Mouse (Mus musculus) monocyte, adult 5-6 weeks (primary cell): ENCODE data around the gene Mthfd1l. TPM values are rescaled to one million over a fixed set of nuclear protein-coding genes. Genes with fewer than 3 reads are reported as not detected.

Experiments
- total RNA-seq: library from RNA; stranded (forward); fragments of 200-1000, 200-491, 200-594 nt; gene quantifications from 3 replicates; pipeline ENCODE4 v1.2.3, GENCODE M21; 2017

Gene Mthfd1l
- total RNA-seq, 1 experiment from 2014 or later, result 28.2 TPM

Other genes starting within 250 kb of the Mthfd1l start
- 10.9 to 19.2 TPM (median 11.8 TPM) in 3 replicates for gene Plekhg1, start 232.8 kb upstream of the Mthfd1l start, total RNA-seq